Mouse (Mus musculus) forebrain, embryonic 16.5 days (tissue): ENCODE measurements at regions not wholly inside any gene's neighbourhood (a gene's known extent, or its start where the extent isn't known, plus 50 kb on each side); places are given as distances from the start of the nearest gene placed in this dataset.
A peak's percentile ranks its signal among the peaks of the same experiment; 100 is the strongest.

Experiments used
- ATAC-seq: fragments of 200-750 bp; cut with Nextera tagmentation; 2 replicates; pipeline ENCODE4 v1.8.0; 2017; ENCODE audit warnings: mild to moderate bottlenecking, moderate library complexity
- H3K27ac ChIP-seq: fragments of 300-500 bp; sonication (generic); 2 replicates; pipeline ENCODE4 v1.5.1; 2014; ENCODE audit warnings: low read length, control low read depth
- H3K27me3 ChIP-seq: fragments of 300-500 bp; sonication (generic); replicated peaks from 2 replicates; pipeline ENCODE4 v1.6.1; 2014; ENCODE audit warnings: low read length; ENCODE audit not compliant: control insufficient read depth, insufficient read depth
- H3K36me3 ChIP-seq: fragments of 300-500 bp; sonication (generic); 2 replicates; pipeline ENCODE4 v1.6.1; 2014; ENCODE audit not compliant: control insufficient read depth, insufficient read depth
- H3K4me1 ChIP-seq: fragments of 300-500 bp; sonication (generic); replicated peaks from 2 replicates; pipeline ENCODE4 v1.6.1; 2014; ENCODE audit warnings: low read length; ENCODE audit not compliant: control insufficient read depth, insufficient read depth
- H3K4me2 ChIP-seq: fragments of 300-500 bp; sonication (generic); 2 replicates; pipeline ENCODE4 v1.6.1; 2014; ENCODE audit warnings: mild to moderate bottlenecking, low read length, control low read depth
- H3K4me3 ChIP-seq: fragments of 300-500 bp; sonication (generic); replicated peaks from 2 replicates; pipeline ENCODE4 v1.5.1; 2014; ENCODE audit warnings: mild to moderate bottlenecking, low read length, control low read depth
- H3K9ac ChIP-seq: fragments of 300-500 bp; sonication (generic); replicated peaks from 2 replicates; pipeline ENCODE4 v1.6.1; 2014; ENCODE audit warnings: low read depth, low read length, control low read depth
- H3K9me3 ChIP-seq: fragments of 300-500 bp; sonication (generic); 2 replicates; pipeline ENCODE4 v1.6.1; 2016; ENCODE audit warnings: low read length; ENCODE audit not compliant: control insufficient read depth
- WGBS: fragments of 180-500 bp; shearing (Covaris S2); extraction: QIAGEN DNeasy Blood & Tissue Kit; methylation state at CpG from one replicate; pipeline ENCODE4 v1.1.7; 2014; 5-methylcytosine and 5-hydroxymethylcytosine counted together

DNA sequence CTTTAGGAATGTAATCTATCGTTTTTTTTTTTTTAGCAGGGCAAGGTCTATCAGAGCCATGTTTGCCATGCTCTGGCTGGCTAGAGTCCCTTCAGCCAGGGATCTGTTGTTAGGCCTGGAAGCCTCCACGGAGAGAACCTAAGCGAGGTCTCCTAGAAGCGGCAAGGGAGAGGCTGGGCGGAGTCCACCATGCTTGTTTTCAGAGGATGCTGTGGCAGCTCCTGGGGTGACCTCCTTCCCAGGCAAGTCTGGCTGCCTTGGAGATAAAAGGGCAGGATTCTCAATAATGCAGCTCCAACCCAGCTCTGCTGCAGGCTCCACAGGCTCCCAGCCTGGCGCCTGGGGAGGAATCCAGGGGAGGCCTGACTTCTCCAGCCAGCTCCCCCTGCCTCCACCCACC, 86.2 kb upstream of the Csf3r start:
- Histone ChIP-seq H3K9ac (no peak overlapping the region), H3K4me3 (no peak overlapping the region), H3K27ac (no peak overlapping the region), H3K4me2 (no peak overlapping the region), H3K27me3 (no peaks in the 10 kb centered on the region), H3K9me3 (no peaks in the 10 kb centered on the region), H3K4me1 (peaks cover 9% of the 10 kb centered on the region; the same call in 1 of the 2 replicates), H3K36me3 (no peaks in the 10 kb centered on the region)
- no peak for ATAC-seq
- 39% methylated on average over 6 of the region's 6 CpGs for WGBS

DNA sequence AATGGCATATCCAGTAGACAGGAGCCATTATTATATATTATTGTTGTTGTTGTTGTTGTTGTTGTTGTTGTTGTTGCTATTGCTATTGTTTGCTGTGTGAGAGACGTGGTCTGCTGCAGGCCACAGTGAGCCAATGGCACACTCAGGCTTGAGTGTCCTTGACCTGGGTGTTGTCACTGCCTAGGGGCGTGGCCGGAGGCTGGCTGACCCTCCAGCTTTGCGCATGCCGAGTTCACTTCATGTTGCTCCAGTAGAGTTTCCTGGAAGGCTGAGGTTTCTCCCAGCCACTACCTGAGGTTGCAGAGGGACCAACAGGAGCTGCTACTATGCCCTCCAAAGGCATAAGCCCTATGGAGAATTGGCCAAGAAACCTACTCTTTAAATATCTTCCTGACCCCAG, 83.1 kb upstream of the Csf3r start:
- H3K27me3 ChIP-seq, result no peaks in the 10 kb centered on the region
- H3K36me3 ChIP-seq, result no peaks in the 10 kb centered on the region
- no peak overlapping the region for H3K4me2 ChIP-seq
- H3K4me3 ChIP-seq, result no peak overlapping the region
- ATAC-seq, result no peak
- H3K9ac ChIP-seq, result no peak overlapping the region
- H3K27ac ChIP-seq, result no peak overlapping the region
- H3K4me1 ChIP-seq, result peaks cover 12% of the 10 kb centered on the region
- H3K9me3 ChIP-seq, result no peaks in the 10 kb centered on the region
- WGBS, result 64% methylated on average over 5 of the region's 5 CpGs

DNA sequence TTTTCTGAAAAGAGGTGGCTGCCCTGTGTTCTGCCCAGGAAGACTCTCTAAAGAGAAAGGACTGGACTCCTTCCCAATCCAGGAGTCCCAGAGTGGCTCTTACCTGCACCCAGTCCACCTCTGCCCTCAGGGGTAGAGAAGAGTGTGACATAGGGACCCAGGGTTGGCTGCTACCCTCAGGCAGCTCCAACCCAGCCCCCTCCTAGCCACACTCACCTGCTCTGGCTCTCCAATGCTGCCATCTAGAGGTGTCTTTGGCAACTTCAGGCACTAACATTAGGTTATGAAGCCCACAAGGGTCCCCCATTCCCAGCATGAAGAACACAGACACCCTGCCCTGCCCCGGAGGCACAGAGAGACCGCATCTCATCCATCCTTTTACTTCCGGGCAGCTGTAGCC, 82.4 kb upstream of the Csf3r start:
- Histone ChIP-seq H3K9ac (no peak overlapping the region; the same call in 1 of the 2 replicates), H3K27ac (no peak overlapping the region), H3K36me3 (no peaks in the 10 kb centered on the region), H3K4me3 (no peak overlapping the region), H3K4me1 (peaks cover 11% of the 10 kb centered on the region), H3K4me2 (no peak overlapping the region), H3K9me3 (no peaks in the 10 kb centered on the region), H3K27me3 (no peaks in the 10 kb centered on the region)
- WGBS, result 28% methylated on average over 3 of the region's 3 CpGs
- peak; percentile 61; the same call in 1 of the 2 replicates for ATAC-seq

DNA sequence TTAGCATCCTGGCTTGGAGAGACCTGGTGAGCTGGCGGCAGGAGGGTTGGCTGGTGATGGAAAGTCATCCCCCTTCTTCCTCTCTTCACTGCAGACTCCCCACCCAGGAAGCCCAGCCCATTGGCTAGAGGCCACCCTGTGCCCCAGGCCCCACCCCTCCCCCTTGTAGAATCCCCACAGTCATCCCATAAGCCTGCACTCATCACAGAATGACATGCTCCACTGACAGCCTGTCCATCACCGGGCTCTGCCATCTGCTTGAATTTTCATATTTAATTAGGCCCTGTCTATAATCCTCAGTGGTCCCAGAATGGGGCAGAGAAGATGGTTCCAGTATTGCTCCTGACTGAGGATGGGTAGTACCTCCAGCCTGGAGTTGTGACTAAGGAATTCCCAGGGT, 79.3 kb upstream of the Csf3r start:
- H3K9ac ChIP-seq, result no peak overlapping the region
- no peak overlapping the region for H3K4me2 ChIP-seq
- peak; percentile 77 for ATAC-seq
- no peaks in the 10 kb centered on the region for H3K9me3 ChIP-seq
- no peak overlapping the region for H3K27ac ChIP-seq
- no peaks in the 10 kb centered on the region for H3K36me3 ChIP-seq
- 44% methylated on average over 2 of the region's 2 CpGs for WGBS
- peaks cover 9% of the 10 kb centered on the region for H3K4me1 ChIP-seq
- H3K4me3 ChIP-seq, result no peak overlapping the region
- no peaks in the 10 kb centered on the region for H3K27me3 ChIP-seq

DNA sequence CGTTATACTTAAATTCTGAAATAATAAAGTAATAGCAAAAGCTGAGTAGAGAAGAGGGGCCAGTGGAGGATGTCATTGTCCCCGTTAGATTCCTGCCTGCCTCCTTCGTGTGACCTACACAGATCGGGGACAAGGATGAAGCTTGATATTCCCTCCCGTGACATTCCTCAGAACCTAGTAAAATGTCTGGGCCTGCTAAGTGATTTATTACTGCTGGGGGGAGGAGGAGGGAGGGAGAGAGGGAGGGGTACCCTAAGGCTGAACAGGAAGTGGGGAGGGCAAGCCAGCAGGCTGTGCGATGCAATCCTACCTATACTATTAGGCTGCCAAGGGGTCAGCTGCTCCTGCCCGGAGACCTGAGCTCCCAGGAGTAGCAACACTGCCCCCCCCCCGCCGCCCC, 64.9 kb upstream of the Csf3r start:
- no peaks in the 10 kb centered on the region for H3K9me3 ChIP-seq
- no peak overlapping the region for H3K27ac ChIP-seq
- ATAC-seq, result no peak
- H3K4me1 ChIP-seq, result no peaks in the 10 kb centered on the region
- no peaks in the 10 kb centered on the region for H3K36me3 ChIP-seq
- H3K4me3 ChIP-seq, result no peak overlapping the region
- 64% methylated on average over 9 of the region's 9 CpGs for WGBS
- H3K27me3 ChIP-seq, result peaks cover 3% of the 10 kb centered on the region; the same call in 1 of the 2 replicates
- no peak overlapping the region for H3K9ac ChIP-seq
- no peak overlapping the region for H3K4me2 ChIP-seq

DNA sequence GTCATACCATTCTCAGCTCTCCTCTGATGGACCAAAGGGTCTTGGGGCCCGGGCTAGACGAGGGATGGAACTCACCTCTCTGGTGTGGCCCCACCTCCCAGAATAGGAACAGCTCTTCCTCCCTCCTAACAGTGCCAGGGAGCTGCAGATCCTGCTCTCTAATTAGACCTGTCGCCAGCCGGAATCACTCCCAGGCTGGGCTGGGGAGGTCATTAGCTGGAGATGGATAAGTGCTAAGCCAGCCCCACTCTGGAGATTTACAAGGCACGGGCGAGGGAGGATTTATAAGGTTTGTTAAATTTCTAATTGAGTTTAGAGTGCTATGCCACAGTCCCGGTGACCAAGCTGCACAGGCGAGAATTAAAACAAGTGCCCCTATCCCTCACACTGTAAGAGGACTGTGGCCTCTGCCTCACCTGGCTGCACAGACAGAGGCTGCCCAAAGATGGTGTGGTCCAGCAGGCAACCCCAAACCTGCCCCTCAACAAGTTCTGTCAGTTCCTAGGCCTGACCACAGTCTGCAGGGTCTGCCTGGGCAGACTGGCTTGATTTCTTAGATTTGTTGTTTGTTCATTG, 63.6 kb upstream of the Csf3r start:
- H3K27me3 ChIP-seq, result peaks cover 3% of the 10 kb centered on the region; the same call in 1 of the 2 replicates
- H3K4me1 ChIP-seq, result no peaks in the 10 kb centered on the region
- H3K9me3 ChIP-seq, result no peaks in the 10 kb centered on the region
- no peak overlapping the region for H3K4me3 ChIP-seq
- 25% methylated on average over 8 of the region's 8 CpGs for WGBS
- no peak overlapping the region for H3K9ac ChIP-seq
- no peak overlapping the region for H3K27ac ChIP-seq
- no peaks in the 10 kb centered on the region for H3K36me3 ChIP-seq
- H3K4me2 ChIP-seq, result no peak overlapping the region
- ATAC-seq, result no peak

DNA sequence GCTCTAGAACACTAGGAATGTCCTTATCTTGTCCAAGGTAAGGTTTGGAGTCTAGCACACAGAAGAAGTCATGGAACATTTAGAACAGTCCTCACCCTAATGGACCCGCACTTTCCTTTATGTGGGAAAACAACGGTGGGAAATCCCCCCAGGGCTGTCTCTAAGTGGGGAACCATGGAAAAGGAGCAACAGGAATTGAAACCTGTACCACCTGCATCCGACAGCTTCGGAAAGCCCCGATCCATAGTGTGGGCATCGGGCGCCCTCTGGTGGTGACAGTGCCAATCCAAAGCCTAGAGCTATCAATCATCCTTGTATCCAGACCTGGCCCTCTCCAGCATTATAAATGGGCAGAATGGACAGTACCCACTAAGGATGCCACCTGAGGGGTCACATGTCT, 61.7 kb upstream of the Csf3r start:
- Histone ChIP-seq H3K4me1 (no peaks in the 10 kb centered on the region), H3K9ac (no peak overlapping the region), H3K4me2 (no peak overlapping the region), H3K27ac (no peak overlapping the region), H3K27me3 (peaks cover 3% of the 10 kb centered on the region; the same call in 1 of the 2 replicates), H3K9me3 (no peaks in the 10 kb centered on the region), H3K4me3 (no peak overlapping the region), H3K36me3 (no peaks in the 10 kb centered on the region)
- peak; percentile 74 for ATAC-seq
- 3% methylated on average over 7 of the region's 7 CpGs for WGBS
